Mouse (Mus musculus) cerebellum, postnatal 4 days (tissue): ENCODE data around the gene Sfpq.
"Not testable (repeated sequence)": the region's sequence is repeated elsewhere in the genome, so short reads cannot be mapped to it uniquely, and the experiment has no call there.

Source experiments
- DNase-seq, 2 experiments: peaks; one replicate each; pipeline ENCODE4 v3.0.0; 2022; ENCODE audit warnings: low spot score in 2 of 2, mixed read lengths in 1 of 2

The Sfpq gene

GRCm38 (mm10) chr4:127021151-127021945 is at the start of gene Sfpq:
Gene Sfpq, plus strand, starts transcription at chr4:127021324.
- DNase-seq: peak; percentile 99 to 100

DNA sequence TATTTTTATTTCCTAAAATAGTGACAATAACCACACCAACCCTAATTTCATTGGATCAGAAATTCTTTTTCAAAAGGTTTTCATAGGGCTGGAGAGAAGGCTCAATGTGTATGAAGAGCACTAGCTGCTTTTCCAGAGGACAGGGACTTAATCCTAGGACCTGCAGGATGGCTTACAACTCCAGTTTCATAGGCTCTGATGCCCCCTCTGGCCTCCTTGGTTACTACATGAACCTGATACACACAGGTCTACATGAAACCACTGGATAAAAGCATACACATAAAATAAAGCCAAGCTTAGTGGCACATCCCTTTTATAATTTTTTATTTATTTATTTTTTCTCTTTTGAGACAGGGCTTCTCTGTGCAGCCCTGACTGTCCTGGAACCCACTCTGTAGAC is 43.7 kb upstream of the Sfpq start:
- peak; percentile 26 to 27 for DNase-seq

- DNase-seq: no peak
Measured at GRCm38 (mm10) chr4:126978706-126979105, 42.4 kb upstream of the Sfpq start.

- DNase-seq: no peak
Measured at GRCm38 (mm10) chr4:126983321-126983720, 37.8 kb upstream of the Sfpq start.

DNA sequence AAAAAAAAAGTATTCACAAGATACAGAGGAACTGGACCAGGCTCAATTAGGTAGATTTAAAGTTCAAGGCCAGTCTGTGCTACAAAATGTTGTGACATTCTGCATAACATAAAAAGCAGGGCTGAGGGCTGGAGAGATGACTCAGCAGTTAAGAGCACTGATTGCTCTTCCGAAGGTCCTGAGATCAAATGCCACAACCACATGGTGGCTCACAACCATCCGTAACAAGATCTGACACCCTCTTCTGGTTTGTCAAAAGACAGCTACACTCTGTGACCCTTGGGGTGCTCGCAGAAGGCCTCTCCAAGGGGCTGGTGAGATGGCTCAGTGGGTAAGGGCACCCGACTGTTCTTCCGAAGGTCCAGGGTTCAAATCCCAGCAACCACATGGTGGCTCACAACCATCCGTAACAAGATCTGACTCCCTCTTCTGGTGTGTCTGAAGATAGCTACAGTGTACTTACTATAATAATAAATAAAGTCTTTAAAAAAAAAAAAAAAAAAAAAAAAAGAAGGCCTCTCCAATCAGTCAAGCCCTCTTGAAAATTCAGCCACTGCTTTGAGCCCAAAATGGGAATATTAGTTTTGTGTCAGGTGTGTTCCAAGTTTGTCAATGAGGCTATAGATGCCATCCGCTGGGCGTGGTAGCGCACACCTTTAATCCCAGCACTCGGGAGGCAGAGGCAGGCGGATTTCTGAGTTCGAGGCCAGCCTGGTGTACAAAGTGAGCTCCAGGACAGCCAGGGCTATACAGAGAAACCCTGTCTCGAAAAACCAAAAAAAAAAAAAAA is 37.2 kb upstream of the Sfpq start:
- DNase-seq: not testable (repeated sequence)

GRCm38 (mm10) chr4:126986768-126987167 is 34.4 kb upstream of the Sfpq start:
- no peak for DNase-seq

DNA sequence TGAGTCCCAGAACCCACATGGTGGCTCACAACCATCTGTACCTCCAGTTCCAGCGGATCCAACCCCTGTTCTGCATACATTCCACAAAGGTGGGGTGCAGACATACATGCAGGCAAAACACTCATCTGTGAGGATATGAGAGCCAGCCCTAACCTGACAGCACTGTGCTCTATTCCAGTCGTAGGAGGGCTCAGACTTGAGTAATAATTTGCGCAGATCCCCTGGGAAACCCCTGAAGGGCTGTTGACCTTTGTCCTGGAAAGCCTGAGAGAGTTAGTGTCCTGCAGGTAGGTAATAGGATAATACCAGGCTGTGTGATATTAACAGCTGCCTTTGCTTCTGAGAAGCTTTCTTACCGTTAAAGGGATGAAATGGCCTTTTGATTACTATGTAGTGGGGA is 32.6 kb upstream of the Sfpq start:
- no peak for DNase-seq

DNA sequence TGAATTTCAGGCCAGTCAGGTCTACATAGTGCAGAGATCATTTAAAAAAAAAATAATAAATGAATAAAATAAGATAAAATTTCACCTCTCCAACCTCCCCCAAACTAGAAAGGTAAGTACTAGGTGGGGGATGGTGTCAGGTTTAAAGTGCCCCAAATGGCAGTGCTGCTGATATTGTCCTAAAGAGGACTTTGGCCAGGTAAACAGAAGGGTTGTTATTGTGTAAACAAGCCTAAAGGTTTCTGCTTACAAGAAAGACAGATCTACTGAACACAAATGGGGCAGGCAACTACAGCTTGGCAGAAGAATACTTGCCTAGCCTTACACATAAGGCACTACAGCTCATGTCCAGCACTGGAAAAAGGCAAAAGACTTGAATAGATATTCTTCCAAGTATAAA is 30.6 kb upstream of the Sfpq start:
- DNase-seq: no peak

DNA sequence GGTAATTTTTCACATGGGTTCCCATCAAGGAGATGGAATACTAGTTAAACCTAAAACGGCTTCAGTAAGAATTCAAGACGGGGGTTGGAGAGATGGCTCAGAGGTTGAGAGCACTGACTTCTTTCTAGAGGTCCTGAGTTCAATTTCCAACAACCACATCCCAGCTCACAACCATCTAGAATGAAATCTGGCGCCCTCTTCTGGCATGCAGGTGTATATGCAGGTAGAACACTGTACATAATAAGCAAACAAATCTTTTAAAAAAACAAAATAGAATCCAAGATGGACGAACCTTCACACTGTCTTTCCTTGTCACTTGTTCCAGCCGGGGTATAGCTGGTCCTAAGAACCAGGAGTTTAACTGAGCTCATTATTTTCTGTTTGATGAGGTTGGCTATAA is 28.8 kb upstream of the Sfpq start:
- DNase-seq: no peak

GRCm38 (mm10) chr4:126999372-126999771 is 21.8 kb upstream of the Sfpq start:
- not testable (repeated sequence) for DNase-seq

DNA sequence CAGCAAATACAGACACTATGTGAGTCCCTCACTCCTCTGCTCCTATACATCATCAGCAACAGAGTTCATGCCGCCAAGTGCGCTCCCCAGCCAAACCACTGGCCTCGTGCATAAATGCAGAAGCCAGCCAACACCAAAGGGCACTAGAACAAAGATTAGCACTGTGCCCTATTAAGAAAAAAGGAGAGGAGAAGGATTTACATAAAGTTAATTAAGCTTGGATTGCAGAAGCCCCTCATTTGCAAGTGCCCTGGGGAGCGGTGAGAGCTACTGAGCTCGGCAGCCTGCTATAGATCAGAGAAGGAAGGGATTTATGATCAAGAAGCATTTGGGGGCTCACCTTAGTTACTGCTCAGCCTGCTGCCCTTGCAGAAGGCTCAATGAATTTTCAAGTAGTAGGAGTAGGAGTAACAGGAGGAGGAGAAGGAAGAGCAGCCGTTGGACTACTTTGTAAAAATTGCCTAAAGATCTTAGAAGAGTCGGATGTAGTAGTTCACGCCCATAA is 20.5 kb upstream of the Sfpq start:
- no peak for DNase-seq

DNA sequence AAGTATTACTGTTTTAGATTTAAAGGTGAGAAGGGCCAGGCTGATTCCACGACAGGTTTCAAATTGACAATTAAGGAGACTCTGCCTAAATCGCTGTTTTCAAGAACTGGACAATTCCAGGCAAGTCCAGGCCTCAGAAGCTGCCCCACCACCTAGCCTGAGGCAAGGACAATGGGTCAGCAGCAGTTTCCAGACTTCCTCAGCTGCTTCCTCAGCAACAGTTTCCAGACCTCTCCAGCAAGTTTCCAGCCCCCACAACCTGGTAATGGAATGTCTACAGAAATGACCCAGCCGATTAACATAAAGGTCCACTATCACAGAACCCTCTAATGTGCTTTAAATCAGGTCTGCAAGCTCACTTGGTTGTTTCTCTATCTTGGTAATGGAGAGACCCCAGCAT is 16.7 kb upstream of the Sfpq start:
- no peak for DNase-seq

DNA sequence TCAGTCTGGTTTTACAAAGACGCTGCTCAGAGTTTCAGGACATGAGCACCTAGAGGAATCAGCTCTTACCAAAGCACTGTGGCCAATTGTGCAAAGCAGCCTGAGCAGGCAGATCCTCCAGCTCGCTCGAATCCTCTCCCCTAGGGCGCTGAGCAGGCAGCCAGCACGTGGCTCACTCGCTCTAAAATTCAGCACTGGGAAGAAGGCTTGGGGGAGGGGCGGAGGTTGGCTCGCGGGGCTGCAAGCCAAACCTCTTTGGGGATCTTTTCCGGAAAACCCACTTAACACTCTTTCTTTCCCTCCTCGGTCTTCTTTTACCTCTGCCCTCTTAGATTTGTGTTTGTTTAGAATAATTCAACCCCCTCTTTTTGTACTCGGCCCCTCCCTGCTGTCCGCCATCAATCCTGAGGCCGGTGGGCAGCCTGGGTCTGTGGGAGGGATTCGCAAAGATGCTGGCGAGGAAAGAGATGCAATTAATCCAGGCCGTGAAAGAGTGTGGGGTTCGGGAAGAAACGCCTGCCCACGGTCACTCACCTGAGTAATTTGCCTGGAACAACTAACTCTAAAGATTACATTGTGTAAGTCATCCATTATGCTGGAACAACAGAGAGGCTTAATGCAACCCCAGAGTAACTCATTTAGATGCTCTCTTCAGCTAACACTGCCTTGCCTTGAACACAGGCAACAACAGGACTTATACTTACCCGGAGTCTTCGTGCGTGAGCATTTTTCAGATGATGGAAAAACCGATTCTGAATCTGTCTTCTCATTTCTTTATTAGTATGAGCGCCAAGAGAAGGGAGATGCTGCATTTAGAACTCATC is 15.8 kb upstream of the Sfpq start:
- DNase-seq: peak; percentile 53 to 78

GRCm38 (mm10) chr4:127015294-127015993 is 5.7 kb upstream of the Sfpq start:
- DNase-seq: peak; percentile 73 to 86

DNA sequence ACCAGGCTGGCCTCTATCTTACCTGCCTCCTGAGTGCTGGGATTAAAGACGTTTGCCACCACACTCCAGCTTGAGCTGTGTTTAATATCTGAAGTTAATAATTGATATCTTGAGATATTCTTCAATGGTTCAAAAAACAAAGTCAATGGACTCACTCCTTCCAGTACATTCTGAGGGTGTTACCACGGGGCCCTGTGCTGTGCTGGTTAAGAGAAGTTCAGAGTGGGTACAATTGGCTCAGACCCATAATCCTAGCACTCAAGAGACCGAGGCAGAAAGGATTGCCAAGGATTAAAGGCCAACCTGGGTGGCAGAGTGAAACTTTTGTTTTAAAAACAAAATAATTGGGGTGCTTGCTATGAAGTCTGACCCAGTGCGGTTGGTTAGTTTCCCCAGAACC is 4.8 kb upstream of the Sfpq start:
- DNase-seq: no peak

DNA sequence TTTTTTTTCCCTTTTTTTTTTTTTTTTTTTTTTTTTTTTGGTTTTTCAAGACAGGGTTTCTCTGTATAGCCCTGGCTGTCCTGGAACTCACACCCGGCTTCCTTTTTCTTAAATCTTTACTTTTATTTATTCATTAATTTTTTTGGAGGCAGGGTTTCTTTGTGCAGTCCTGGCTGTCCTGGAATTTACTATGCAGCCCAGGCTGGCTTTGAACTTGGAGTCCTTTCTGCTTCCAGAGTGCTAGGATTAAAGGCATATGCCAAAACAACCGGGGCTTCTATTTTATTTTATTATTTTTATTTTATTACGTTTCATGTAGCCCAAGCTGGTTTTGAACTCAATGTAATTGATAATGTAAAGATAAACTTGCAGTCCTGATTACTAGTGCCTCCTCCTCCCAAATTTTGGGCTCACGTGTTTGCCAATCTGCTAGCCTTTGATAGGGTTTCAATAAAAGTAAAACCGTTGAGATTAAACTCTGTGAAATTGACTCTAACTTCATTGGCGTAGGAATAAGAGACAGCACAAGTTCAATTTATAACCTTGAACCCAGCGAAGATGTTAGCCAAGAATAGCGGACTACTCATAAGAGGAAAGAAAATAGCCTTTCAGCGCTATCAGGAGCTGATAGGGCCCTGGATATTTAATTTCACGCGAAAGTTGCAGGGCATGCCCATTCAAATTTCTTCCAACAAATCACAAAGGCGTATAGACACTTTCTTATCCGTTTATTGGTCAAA is 543 bp upstream of the Sfpq start:
- DNase-seq: no peak

DNA sequence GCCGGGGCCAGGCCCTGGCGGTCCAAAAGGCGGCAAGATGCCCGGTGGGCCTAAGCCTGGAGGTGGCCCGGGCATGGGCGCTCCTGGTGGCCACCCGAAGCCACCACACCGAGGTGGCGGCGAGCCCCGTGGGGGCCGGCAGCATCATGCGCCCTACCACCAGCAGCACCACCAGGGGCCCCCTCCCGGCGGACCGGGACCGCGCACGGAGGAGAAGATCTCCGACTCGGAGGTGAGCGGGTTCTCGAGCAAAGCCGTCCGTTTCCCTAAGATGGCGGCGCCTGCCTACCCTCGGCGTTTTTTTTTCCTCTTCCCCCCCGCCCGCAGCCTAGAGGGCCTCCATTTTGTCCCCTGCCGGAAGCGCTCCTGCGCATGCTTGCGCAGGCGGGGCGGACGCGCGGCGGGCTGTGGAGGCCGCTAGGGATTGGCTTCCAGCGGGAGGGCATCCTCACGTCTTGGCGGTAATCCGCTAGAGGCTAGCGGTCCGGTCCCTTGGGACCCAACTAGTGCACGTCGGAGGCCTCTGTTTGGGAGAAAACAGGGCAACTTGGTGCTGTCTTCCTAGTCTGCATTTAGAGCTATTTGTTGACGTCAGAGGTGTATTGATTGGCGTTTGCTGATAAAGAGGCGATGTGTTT is 984 bp downstream of the Sfpq start:
- DNase-seq: peak; percentile 50 to 81

DNA sequence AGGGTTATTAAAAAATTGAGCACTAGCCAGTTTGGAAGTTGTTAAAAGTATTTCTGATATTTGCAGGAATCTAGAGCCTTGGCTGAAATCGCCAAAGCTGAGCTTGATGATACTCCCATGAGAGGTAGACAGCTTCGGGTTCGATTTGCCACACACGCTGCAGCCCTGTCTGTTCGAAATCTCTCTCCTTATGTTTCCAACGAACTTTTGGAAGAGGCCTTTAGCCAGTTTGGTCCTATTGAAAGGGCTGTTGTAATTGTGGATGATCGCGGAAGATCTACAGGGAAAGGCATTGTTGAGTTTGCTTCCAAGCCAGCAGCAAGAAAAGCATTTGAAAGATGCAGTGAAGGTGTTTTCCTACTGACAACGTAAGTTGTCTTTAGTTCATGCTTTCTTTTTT is 2.1 kb downstream of the Sfpq start:
- no peak for DNase-seq

DNA sequence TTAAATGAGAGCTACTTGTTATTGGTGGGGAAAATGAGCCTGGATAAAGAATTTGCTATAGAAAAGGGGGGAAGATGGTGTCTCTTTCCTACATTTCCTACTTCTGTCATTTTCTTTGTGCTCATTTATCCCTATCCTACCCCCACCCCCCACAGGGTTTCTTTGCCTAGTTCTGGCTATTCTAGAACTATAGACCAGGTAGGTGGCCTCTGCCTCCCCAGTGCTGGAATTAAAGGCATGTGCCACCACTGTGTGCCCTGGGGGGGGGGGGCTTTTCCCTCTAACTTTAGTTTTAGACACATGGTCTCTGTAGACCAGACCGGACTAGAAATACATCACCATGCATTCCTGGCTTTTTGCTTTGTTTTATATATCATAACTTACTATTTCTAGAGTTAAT is 3.1 kb downstream of the Sfpq start:
- no peak for DNase-seq

GRCm38 (mm10) chr4:127026826-127027225 is 5.7 kb downstream of the Sfpq start:
- DNase-seq: no peak
